Mouse (Mus musculus) myocyte (in vitro differentiated cells): ENCODE data around the gene Comp. TPM values are rescaled to one million over a fixed set of nuclear protein-coding genes. Genes with fewer than 3 reads are reported as not detected.

Experiments
- H3K27me3 ChIP-seq: one replicate; pipeline ENCODE4 v1.6.1; 2011; ENCODE audit not compliant: control insufficient read depth, insufficient read depth, insufficient read length
- H3K36me3 ChIP-seq: one replicate; pipeline ENCODE4 v1.6.1; 2011; ENCODE audit not compliant: control insufficient read depth, insufficient read depth
- H3K4me2 ChIP-seq: one replicate; pipeline ENCODE4 v1.6.1; 2011; ENCODE audit warnings: low read depth, control low read depth
- H3K4me3 ChIP-seq: one replicate; pipeline ENCODE4 v1.5.1; 2011; ENCODE audit warnings: mild to moderate bottlenecking, control low read depth, moderate library complexity
- H3K79me2 ChIP-seq: one replicate; pipeline ENCODE4 v1.6.1; 2011; ENCODE audit not compliant: control insufficient read depth, insufficient read depth
- H3ac ChIP-seq: one replicate; pipeline ENCODE4 v1.6.1; 2011; ENCODE audit not compliant: control insufficient read depth, insufficient read length
- CEBPB ChIP-seq: IDR thresholded peaks from 2 replicates; pipeline ENCODE4 v1.6.1; 2011; ENCODE audit warnings: mild to moderate bottlenecking, moderate library complexity; ENCODE audit not compliant: poor library complexity, insufficient read depth, severe bottlenecking
- E2F4 ChIP-seq: IDR thresholded peaks from one replicate; pipeline ENCODE4 v1.6.1; 2011; ENCODE audit warnings: mild to moderate bottlenecking, control low read depth, moderate library complexity; ENCODE audit not compliant: insufficient read depth
- MAX ChIP-seq: IDR thresholded peaks from one replicate; pipeline ENCODE4 v1.6.1; 2011; ENCODE audit warnings: low read depth, mild to moderate bottlenecking, control low read depth
- MYOD1 ChIP-seq, 3 experiments: IDR thresholded peaks; one replicate each; pipeline ENCODE4 v1.6.1; 2011; ENCODE audit warnings: control low read depth in 2 of 3, low read depth in 2 of 3, mild to moderate bottlenecking in 2 of 3, moderate library complexity in 1 of 3; ENCODE audit not compliant: insufficient read length in 2 of 3, control insufficient read depth in 1 of 3
- MYOG ChIP-seq, 3 experiments: IDR thresholded peaks; one replicate each; pipeline ENCODE4 v1.6.1; 2011; ENCODE audit warnings: control low read depth in 2 of 3, low read depth in 2 of 3, mild to moderate bottlenecking in 2 of 3; ENCODE audit not compliant: insufficient read length in 2 of 3, control insufficient read depth in 1 of 3, insufficient read depth in 1 of 3
- POLR2A ChIP-seq: IDR thresholded peaks from one replicate; pipeline ENCODE4 v1.6.1; 2011; ENCODE audit warnings: low read depth, mild to moderate bottlenecking, control low read depth, moderate library complexity; ENCODE audit not compliant: insufficient read length
- POLR2AphosphoS2 ChIP-seq: IDR thresholded peaks from one replicate; pipeline ENCODE4 v1.6.1; 2011; ENCODE audit warnings: low read depth, control low read depth; ENCODE audit not compliant: insufficient read length
- REST ChIP-seq: IDR thresholded peaks from one replicate; pipeline ENCODE4 v1.6.1; 2011; ENCODE audit warnings: mild to moderate bottlenecking, control low read depth, moderate library complexity; ENCODE audit not compliant: insufficient read depth, insufficient read length
- SRF ChIP-seq: IDR thresholded peaks from one replicate; pipeline ENCODE4 v1.6.1; 2011; ENCODE audit warnings: low read depth; ENCODE audit not compliant: control insufficient read depth, insufficient read length
- TCF12 ChIP-seq: IDR thresholded peaks from one replicate; pipeline ENCODE4 v1.6.1; 2011; ENCODE audit warnings: mild to moderate bottlenecking, control low read depth; ENCODE audit not compliant: poor library complexity, insufficient read depth, severe bottlenecking
- TCF3 ChIP-seq: IDR thresholded peaks from one replicate; pipeline ENCODE4 v1.6.1; 2011; ENCODE audit warnings: low read depth, control low read depth; ENCODE audit not compliant: insufficient read length
- USF1 ChIP-seq: IDR thresholded peaks from one replicate; pipeline ENCODE4 v1.6.1; 2011; ENCODE audit warnings: low read depth, mild to moderate bottlenecking, control low read depth, moderate library complexity
- polyA plus RNA-seq: library from polyadenylated mRNA; unstranded; fragments of >200 nt; fragmentation: generic; extraction: Trizol; gene quantifications from one replicate; pipeline ENCODE4 v1.2.1, GENCODE M21; 2012; ENCODE audit warnings: missing spikeins

Gene Comp
- polyA plus RNA-seq, 1 experiment: 0.05 TPM

DNA sequence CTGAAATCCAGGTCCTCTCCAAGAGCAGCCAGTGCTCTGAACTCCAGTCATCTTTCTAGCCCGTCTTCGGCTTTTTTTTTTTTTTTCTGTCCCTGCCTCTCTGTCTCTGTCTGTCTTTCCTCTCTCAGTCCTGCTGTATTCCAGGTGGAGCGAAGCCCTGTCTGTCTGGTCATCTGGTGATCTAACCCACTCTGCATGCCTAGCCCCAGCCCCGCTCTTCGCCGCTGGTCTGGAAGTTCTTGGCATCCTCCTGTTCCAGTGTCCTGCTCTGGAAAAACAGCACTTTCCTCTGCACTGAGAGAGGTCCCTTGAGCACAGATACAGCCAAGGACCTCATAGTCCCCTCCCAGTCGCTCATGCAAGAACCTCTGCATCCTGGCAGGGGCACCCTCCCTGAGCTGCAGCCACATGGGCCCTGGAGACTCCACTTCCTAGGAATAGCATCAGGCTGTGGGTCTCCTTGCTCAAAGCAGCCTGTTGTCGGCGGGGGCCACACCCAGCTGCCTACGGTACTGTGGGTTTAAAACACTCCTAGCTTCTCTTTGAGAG, 11.8 kb upstream of the Comp start:
- Histone ChIP-seq H3K4me2 (no peak overlapping the region), H3K79me2 (no peaks in the 10 kb centered on the region), H3K36me3 (no peaks in the 10 kb centered on the region), H3K4me3 (no peak overlapping the region), H3K27me3 (peaks cover 11% of the 10 kb centered on the region), H3ac (no peak overlapping the region)
- TF ChIP-seq REST (no peak), SRF (no peak), TCF3 (no peak), MYOG (IDR thresholded peaks at IDR 0.05; ENCODE audit: control insufficient read depth in 1 of 3, insufficient read depth in 1 of 3, insufficient read length in 2 of 3, low read depth in 2 of 3) (no peak), E2F4 (no peak), MAX (no peak), TCF12 (no peak), POLR2A (no peak), USF1 (no peak), POLR2AphosphoS2 (no peak), MYOD1 (IDR thresholded peaks at IDR 0.05; ENCODE audit: control insufficient read depth in 1 of 3, insufficient read length in 2 of 3, low read depth in 2 of 3) (no peak), CEBPB (no peak)

GRCm38 (mm10) chr8:70364066-70364465, 9.3 kb upstream of the Comp start:
- Histone ChIP-seq H3K4me3 (no peak overlapping the region), H3K4me2 (no peak overlapping the region), H3K79me2 (no peaks in the 10 kb centered on the region), H3K36me3 (no peaks in the 10 kb centered on the region), H3K27me3 (peaks cover 11% of the 10 kb centered on the region), H3ac (no peak overlapping the region)
- TF ChIP-seq MAX (no peak), USF1 (no peak), MYOG (IDR thresholded peaks at IDR 0.05; ENCODE audit: control insufficient read depth in 1 of 3, insufficient read depth in 1 of 3, insufficient read length in 2 of 3, low read depth in 2 of 3) (no peak), POLR2A (no peak), REST (no peak), MYOD1 (IDR thresholded peaks at IDR 0.05; ENCODE audit: control insufficient read depth in 1 of 3, insufficient read length in 2 of 3, low read depth in 2 of 3) (no peak), CEBPB (no peak), POLR2AphosphoS2 (no peak), TCF12 (no peak), SRF (no peak), TCF3 (no peak), E2F4 (no peak)

DNA sequence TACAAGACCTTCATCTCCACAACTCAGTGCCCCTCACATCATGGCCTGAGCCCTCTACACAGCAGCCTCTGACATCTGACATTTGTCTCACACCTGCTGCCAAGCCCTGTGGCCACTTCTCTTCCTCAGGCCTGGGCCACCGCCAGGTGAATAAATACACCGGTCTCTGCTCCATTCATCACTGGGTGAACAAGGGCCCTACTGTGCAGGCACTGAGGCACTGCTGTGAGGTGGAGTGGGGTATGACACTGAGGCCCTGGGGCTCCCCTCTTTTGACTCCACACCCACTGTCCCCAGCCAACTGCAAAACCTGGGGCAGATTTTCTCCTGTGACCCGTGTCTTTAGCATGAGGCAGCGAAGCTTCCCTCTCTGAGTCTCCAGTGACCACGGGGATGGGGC, 6.8 kb upstream of the Comp start:
- H3K27me3 ChIP-seq: peaks cover 11% of the 10 kb centered on the region
- H3ac ChIP-seq: no peak overlapping the region
- H3K79me2 ChIP-seq: no peaks in the 10 kb centered on the region
- TF ChIP-seq E2F4 (no peak), USF1 (no peak), TCF12 (no peak), REST (no peak), POLR2A (no peak), MAX (no peak), MYOD1 (IDR thresholded peaks at IDR 0.05; ENCODE audit: control insufficient read depth in 1 of 3, insufficient read length in 2 of 3, low read depth in 2 of 3) (no peak), POLR2AphosphoS2 (no peak)
- no peak overlapping the region for H3K4me3 ChIP-seq
- H3K4me2 ChIP-seq: no peak overlapping the region
- no peaks in the 10 kb centered on the region for H3K36me3 ChIP-seq

- Histone ChIP-seq H3K79me2 (no peaks in the 10 kb centered on the region), H3K27me3 (peaks cover 37% of the 10 kb centered on the region), H3K4me2 (no peak overlapping the region), H3ac (no peak overlapping the region), H3K36me3 (no peaks in the 10 kb centered on the region), H3K4me3 (no peak overlapping the region)
- TF ChIP-seq USF1 (no peak), SRF (no peak), CEBPB (no peak), MAX (no peak), TCF3 (no peak)
Measured at GRCm38 (mm10) chr8:70370476-70370875, 2.9 kb upstream of the Comp start.

DNA sequence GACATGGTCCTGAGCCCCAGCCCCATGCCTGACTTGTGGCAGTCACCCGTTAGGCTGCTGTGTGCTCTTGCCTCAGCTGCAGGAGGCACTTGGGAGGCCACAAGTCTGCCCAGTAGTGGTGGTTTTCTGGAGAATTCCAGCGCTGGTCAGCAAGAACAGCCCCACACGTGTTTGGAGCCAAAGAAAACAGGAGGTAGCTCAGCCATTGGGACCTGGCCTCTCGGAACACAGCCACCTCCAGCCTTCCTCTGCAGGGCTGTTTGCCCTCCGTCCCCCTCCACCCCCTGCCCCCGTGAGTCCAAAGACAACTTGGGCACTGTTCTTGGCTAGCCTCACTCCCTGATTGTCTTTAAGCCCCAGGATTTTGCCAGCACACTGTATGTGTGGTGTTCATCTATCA, 1.4 kb upstream of the Comp start:
- H3K4me3 ChIP-seq: no peak overlapping the region
- H3K79me2 ChIP-seq: no peaks in the 10 kb centered on the region
- no peaks in the 10 kb centered on the region for H3K36me3 ChIP-seq
- peaks cover 44% of the 10 kb centered on the region for H3K27me3 ChIP-seq
- H3K4me2 ChIP-seq: no peak overlapping the region
- H3ac ChIP-seq: no peak overlapping the region
- TF ChIP-seq MAX (no peak), USF1 (no peak), POLR2AphosphoS2 (no peak), TCF3 (no peak), E2F4 (no peak), MYOD1 (IDR thresholded peaks at IDR 0.05; ENCODE audit: control insufficient read depth in 1 of 3, insufficient read length in 2 of 3, low read depth in 2 of 3) (no peak), SRF (no peak), MYOG (IDR thresholded peaks at IDR 0.05; ENCODE audit: control insufficient read depth in 1 of 3, insufficient read depth in 1 of 3, insufficient read length in 2 of 3, low read depth in 2 of 3) (no peak), REST (no peak), TCF12 (no peak), POLR2A (no peak), CEBPB (no peak)
